Mouse (Mus musculus) heart, postnatal 4 days (tissue): ENCODE measurements around the gene Gm525. TPM values are rescaled to one million over a fixed set of nuclear protein-coding genes. Genes with fewer than 3 reads are reported as not detected.
"Not testable (repeated sequence)": the region's sequence is repeated elsewhere in the genome, so short reads cannot be mapped to it uniquely, and the experiment has no call there.

Source experiments
- DNase-seq: peaks from one replicate; pipeline ENCODE4 v3.0.0; 2021
- total RNA-seq, 2 experiments: library from RNA; stranded (reverse); gene quantifications; 2 replicates each; pipeline ENCODE4 v1.2.3; 2021

The Gm525 gene
- total RNA-seq, 2 experiments from 2014 or later, result not detected

DNA sequence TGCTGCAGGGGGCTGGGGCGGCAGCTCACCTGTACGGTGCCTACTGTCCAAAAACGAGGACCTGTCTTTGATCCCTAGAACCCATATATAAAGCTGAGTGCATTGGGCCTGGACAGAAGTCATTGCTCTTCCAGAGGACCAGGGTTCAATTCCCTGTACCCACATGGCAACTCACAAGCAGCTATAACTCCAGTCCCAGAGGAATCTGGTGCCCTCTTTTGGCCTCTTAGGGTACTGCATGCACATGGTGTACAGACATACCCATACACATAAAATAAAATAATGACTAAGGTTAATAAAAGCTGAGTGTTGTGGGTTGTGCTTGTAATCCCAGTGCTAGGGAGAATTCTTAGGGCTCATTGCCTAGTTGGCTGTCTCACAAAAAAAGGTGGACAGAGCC lies 8.3 kb upstream of the Gm525 start:
- DNase-seq, result peak; percentile 27

DNA sequence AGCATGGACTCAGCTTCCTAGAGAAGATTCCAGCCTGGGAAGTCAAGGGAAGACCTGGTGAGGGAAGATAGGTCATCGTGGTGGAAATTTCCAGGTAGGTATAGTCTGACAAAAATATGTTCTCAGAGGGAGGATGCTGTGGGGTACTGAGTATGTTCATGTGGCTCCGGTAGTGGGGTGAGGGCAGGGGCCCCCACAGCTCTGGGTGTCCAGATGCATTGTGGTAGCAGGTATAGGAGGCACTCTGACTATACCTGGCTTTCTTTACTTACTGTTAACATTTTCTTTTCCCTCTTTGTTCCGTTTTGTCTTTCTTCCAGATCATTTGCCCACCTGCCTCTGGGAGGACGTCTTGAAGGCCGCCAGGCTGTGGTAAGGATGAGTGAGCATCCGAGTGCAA lies 7.5 kb upstream of the Gm525 start:
- DNase-seq, result no peak

DNA sequence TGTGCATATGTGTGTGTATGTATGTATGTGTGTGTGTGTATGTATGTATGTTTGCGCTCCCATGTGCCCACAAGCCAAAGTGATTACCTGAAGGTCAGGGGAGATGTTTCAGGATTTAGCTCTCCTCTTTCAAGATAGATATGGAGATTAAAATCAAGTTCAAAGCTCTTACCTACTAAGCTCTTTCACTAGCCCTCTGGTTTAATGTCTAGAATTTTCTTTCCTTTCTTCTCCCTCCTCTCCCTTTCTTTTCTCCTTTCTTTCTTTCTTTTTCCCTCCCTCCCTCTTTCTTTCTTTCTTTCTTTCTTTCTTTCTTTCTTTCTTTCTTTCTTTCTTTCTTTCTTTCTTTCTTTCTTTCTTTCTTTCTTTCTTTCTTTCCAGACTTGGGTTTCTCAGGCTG lies 6.9 kb upstream of the Gm525 start, which contains the start of gene Dgke:
Gene Dgke, minus strand, starts transcription at position 101 of the 400 bp plus-strand sequence.
- no peak for DNase-seq

DNA sequence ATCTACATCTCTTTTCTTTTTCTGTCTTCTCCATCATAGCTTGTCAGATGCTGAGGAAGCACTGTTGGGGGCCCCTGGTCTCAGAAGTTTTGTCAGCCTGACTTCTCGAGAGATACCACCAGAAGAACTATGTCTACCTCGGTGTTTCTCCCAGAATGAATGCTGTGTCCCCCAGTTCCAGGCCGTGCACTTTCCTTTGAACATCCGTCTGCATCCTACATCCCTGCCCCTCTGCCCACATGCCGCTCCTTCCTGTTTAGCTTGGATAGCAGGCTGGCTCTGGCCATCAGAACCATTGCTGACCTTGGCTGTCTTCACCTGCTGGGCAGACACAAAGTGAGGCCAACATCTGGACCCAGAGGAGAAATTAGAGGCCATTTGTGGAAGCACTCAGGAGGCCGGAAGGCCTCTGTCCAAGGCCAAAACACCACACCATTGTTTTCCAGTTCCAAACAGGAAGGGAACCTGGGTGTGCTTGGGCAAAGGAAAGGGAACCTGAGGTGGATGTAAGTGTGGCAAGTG lies 6.3 kb upstream of the Gm525 start:
- DNase-seq, result peak; percentile 19

DNA sequence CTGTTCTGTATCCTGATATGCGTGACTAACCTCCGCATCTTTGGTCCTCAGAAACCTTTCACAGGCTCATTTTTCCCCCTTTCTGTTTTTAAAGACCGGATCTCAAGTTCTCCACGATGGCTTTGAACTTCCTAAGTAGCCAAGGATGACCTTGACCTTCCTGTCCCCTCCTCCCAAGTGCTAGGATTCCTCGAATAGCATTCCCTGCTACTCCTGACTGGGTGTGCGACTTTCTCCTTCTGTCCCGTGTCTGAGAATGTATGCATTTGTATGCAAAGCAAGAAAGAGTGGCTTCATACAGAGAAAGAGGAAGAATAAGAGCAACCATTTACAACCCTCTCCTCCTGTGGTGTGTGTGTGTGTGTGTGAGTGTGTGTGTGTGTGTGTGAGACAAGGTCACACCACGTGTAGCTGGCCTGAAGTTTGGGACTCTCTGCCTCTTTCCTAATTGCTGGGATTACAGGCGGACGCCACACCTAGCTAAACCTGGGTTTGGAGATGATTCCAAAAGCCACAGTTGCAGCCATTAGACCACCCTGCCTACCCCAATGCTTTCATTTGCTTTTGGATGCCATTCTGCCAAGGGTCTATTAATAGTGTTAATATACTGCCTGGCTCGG lies 5.7 kb upstream of the Gm525 start:
- no peak for DNase-seq

DNA sequence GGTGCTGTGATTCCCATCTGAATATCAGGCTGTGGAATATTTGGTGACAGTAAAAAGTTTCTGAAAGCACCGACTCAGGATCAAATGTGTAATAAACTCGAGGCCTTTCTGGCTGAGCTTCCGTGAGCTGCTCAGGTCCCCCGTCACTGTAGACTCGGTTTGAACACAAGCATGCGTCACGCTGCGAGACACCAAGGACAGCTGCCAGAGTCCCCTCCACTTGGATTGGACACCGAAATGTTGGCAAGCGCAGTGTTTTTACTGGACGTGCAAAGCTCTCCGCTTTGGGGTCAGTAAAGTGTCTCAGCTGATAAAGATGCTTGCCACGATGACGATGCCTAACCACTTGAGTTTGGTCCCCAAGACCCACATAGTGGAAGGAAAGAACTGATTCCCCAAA lies 5.0 kb upstream of the Gm525 start:
- DNase-seq, result peak; percentile 74

DNA sequence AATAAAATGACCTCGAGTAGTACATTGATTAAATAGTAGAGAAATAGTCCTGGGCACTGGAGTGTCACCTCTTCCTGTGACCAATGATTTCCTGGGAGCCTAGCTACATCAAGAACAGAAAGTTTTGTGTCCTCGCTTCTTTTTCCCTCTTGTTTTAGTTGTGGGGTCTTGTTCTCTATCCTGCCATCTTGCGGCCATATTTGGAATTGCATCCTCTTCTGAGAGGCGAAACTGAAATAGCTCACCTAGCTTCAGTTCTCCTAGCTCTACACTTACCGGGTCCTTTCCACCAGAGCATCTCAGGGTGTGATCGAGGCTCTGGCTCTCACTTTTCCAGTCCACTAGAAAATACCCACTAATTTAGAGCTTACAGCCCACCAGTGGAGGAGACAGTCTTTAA lies 4.3 kb upstream of the Gm525 start:
- peak; percentile 79 for DNase-seq

DNA sequence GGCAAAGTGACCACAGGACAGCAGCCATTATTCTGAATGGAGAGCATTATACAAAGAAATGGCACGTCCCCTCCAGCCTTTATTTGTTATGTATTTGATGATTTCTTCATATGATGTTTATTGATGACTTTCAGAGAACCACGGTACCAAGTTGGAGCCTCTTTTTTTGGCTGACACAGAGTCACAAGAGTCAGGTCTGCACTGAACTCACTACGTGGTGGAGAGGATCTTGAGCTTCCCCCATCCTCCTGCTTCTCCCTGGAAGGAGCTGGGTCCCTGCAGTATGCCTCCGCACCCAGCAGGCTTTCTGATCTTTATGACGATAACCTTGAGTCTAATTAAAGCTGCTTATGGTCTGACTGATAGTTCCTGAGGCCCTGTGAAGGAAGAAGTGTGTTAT lies 2.1 kb upstream of the Gm525 start:
- DNase-seq, result no peak

DNA sequence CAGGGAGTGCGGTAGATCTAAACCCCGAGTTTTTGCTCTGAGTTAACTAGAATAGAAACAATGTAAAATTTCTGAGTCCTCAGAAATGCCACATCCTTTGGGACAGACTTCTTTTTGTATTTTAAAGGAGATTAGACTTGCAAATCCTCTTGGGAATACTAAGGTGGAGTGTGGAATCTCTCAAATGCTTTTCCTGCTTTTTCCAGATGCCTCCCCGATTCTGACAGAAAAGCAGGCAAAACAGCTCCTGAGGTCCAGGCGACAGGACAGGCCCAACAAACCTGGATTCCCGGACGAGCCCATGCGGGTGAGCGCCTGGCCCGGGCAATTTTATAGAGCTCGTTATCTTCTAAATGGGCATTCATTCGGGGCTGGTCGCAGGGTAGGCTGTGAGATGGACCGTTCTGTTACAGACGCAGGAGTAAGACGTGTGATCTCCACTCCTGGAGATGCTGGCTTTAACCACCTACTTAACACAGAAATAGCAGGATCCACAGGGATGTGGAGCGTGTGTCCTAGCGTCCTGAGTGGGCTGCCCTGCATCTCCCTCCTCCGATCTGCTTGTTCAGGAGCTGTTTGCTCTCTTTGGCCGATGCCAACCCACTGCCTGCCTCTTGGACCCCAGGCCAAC lies 1.3 kb downstream of the Gm525 start:
- no peak for DNase-seq

DNA sequence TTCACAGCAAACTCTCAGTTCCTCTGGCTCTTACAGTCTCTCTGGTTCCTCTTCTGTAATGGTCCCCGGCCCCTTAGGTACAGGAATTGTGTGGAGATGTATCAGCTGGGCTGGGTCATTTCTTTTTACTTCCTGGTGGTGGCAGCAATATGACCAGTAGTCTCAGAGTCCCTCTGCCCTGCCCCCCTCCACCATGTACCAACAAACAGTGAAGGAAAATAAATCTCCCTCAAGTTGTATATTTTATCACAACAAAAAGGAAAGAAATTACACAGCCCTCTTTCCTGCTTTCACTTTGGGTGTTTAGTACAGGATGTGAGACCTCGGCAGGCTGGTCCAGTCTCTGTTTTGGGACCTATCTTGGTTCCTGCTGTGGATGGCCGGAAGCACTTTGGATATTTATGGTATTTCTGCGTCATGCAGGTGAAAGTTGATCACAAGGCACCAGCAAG lies 2.8 kb downstream of the Gm525 start:
- DNase-seq, result no peak

DNA sequence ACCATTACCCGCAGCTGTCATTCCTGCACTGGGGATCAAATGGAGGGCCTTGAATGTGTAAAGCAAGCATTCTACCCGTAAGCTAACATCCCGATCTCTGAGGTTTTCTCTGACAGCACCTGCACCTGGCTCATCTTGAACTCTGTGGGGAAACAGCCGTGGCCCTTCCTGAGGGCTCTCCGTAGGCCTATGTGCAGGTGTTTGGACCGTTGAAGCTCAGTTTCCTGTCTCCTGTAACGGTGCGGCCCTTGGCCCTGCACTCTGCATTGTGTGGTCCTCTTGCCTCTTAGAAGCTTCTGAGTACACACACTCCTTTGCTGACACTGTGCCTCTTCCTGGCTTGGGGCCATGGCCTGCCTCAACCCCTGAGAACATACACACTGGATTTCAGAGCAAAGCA lies 4.0 kb downstream of the Gm525 start:
- no peak for DNase-seq

DNA sequence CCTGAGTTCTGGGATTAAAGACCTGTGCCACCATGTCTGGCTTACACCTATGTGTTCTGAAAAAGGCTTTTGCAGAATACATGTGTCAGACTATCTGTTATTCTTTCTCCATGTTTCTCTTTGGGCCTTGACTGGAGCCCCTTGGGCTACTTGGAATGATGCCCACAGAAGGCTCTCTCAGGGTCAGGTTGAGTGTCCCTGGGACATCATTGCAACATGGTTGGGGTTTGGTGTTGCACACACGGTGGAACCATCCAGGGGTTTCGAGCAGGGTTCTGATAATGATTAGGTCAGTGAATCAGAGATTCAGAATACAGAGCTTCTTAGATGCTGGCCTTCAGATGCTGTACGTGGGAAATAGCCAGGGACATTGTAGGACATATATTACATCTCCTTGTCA lies 4.7 kb downstream of the Gm525 start:
- DNase-seq, result no peak

DNA sequence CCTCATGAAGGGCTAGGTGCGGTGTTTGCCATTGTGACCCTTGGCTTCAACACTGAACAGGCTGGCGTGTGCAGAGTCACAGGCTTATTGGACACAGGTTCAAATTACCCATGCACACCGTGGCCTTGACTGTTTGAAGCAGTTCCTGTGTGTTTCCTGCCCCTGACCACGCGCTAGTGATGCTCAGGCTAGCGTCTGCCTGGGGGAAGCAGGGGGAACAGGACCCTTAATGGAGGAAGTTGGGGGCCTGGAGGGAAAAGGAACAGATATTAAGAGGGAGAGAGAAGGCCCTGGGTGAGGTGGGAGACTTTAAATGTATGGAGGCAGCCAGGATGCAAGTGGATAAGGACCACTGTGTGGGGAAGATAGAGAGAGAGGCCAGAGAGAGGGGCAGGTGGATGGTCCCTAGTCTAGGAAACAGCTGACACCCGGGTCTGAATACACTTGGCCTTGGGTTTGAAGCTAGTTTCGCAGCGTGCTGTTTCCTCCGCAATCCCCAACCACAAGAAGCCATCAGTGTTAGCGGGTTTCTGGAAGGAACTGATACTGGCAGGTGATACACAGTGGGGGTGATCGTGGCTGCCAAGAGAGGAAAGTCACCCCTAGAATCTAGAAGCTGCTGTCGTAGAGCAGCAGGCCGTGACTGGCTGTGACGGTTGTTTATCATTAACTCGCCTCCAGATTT lies 5.5 kb downstream of the Gm525 start:
- DNase-seq, result no peak

DNA sequence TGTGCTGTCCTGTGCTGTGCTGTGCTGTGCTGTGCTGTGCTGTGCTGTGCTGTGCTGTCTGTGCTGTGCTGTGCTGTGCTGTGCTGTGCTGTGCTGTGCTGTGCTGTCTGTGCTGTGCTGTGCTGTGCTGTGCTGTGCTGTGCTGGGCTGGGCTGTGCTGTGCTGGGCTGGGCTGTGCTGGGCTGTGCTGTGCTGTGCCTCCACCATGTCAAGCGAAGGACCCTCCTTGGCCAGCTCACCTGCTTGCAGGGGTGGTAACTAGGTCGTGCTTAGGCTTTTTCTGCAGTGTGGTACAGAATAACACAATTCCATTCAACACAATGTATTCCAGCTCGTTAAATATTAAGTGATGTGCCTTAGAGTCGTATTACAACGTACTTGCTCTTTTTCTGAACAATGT lies 8.3 kb downstream of the Gm525 start:
- DNase-seq, result not testable (repeated sequence)

DNA sequence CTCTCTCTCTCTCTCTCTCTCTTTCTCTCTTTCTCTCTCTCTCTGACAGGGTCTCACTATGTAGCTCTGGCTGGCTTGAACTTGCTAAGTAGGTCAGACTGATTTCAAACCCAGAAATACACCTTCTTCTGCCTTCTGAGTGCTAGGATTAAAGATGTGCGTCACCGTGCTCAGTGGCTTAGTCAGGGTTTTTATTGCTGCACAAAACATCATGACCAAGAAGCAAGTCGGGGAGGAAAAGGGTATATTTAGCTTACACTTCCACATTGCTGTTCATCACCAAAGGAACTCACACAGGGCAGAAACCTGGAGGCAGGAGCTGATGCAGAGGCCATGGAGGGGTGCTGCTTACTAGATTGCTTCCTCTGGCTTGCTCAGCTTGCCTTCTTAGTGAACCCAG lies 9.1 kb downstream of the Gm525 start:
- not testable (repeated sequence) for DNase-seq

DNA sequence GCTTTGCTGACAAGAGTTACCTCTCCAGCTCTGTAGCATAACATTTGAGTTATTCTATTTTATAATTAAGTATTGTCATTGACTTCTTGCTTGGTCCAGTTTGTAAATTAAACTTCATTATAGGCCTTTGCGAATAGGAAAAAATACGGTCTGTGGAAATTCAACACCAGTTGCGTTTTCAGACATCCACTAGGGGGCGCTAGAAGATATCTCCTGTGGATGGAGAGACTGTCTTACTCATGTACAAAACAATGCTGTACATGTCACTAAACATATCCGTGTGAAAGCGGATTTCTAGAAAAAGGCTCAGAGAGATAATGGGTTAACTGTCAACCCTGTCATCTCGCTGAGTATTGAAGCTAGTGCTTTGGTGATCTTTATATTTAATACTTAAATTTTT lies 11.0 kb downstream of the Gm525 start:
- DNase-seq, result peak; percentile 60

DNA sequence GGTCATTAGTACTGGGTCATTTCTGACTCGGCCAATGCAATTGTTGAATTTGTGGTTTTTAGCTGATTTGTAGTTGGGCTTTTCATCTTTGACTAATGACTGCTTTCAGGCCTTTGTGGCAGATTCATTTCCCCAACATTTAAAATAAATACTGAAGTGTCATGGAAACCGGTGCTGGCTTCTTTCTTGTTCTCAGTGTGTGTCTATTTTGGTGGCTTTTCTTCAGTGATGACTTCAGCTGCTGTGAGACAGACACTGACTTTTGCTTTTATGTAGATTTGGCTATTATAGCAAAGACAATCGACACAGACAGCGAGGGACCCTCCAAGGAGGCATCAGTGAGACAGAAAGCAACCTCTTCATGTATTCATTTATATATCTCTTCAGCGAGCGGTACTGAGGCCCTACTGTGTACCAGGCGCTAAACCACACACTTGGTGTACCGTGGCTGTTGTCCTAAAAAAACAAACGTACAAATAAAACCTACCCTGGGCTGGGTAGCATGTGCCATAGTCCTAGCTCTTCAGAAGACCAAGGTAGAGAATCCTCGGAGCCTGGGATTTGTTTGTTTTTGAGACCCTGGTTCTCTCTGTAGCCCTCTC lies 12.7 kb downstream of the Gm525 start:
- no peak for DNase-seq

DNA sequence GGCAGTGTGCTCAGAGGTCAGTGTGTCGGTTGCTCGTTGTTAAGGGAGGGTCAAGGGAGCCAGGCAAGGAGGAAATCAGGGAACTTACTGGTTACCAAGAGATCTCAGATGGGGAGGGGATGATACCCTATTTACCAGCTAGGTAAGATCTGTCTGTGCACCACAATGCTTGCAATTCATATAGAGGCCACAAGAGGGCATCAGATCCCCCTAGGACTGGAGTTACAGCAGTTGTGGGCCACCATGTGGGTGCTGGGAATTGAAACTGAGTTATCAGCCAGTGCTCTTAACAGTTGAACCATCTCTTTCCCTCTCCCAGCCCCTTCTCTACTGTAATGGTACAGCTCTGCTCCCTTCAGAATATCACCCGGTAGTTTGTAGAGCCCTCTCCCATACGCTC lies 15.1 kb downstream of the Gm525 start:
- DNase-seq, result no peak

DNA sequence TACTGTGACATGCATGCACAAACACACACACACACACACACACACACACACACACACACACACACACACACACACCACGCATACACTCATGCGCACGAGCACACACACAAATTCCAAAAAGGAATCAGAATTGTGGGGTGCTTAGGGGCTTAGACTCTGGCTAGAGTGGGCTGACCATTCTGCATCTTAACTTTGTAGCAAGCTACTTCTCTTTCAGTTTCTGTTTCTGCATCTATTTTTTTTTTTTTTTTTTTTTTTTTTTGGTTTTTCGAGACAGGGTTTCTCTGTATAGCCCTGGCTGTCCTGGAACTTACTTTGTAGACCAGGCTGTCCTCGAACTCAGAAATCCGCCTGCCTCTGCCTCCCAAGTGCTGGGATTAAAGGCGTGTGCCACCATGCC lies 16.7 kb downstream of the Gm525 start:
- DNase-seq, result not testable (repeated sequence)

DNA sequence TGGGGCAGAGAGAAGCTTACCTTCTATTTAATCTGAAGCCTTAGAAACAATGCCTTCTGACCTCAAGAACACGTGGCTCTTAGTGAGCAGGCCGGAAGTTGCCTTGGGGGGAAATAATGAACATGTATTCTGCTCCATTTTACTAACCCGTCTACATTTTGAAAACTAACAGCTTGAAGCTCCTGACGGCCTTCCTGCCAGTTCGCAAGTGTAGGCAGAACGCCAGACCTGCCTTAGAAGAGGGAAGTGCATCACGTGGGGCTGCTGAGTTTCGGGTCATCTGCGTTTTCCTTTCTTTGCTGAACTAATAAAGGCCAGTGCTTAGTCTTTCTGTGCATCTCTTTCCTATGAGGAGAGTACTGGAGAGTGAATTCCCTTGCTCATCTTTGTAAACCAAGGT lies 19.1 kb downstream of the Gm525 start:
- DNase-seq, result peak; percentile 50

DNA sequence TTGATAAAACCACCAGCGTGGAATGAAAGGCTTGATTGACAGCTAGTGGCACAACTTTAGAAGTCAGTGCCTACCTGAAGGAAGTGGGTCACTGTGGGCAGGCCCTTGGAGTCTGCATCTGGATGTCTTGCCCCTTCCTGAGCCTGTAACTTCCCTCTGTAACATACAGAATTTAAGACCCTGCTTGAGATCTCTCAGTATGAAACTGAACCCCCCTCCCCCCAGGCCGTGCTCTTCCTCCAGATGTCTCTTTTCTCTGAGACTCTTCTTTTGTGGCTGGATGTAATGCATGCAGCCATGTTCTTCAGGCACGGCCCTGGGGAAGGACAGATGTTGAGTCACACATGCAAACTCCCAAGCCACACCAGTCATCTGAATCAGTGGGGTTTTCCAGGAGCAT lies 21.7 kb downstream of the Gm525 start:
- DNase-seq, result no peak

DNA sequence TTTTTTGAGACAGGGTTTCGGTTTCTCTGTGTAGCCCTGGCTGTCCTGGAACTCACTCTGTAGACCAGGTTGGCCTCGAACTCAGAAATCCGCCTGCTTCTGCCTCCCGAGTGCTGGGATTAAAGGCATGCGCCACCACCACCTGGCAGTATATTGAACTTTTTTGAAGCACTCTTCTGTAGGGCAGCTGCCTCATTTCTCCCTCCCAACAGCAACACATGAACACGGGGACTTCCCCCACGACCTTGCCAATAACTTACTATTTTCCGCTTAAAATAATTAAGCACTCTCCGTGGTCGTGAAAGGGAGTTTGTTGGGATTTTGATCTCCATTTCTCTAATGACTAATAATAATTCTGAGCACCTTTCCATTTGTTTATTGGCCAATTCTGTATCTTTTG lies 23.7 kb downstream of the Gm525 start:
- DNase-seq, result not testable (repeated sequence)
